Mouse (Mus musculus) ES-Bruce4 (cell line): ENCODE measurements around the gene Coq6. TPM values are rescaled to one million over a fixed set of nuclear protein-coding genes. Genes with fewer than 3 reads are reported as not detected.

Source experiments
- H3K27ac ChIP-seq: 2 replicates; pipeline ENCODE4 v1.5.1; 2012; ENCODE audit warnings: low read length, inconsistent platforms; ENCODE audit not compliant: insufficient read depth
- H3K27me3 ChIP-seq: 2 replicates; pipeline ENCODE4 v1.6.1; 2012; ENCODE audit warnings: mild to moderate bottlenecking, low read length, inconsistent platforms; ENCODE audit not compliant: control insufficient read depth, poor library complexity, insufficient read depth, severe bottlenecking
- H3K36me3 ChIP-seq: 2 replicates; pipeline ENCODE4 v1.6.1; 2012; ENCODE audit warnings: inconsistent platforms, mild to moderate bottlenecking, low read length, moderate library complexity; ENCODE audit not compliant: control insufficient read depth, poor library complexity, insufficient read depth, severe bottlenecking
- H3K4me1 ChIP-seq: one replicate; pipeline ENCODE4 v1.8.1; 2011; ENCODE audit warnings: low read length; ENCODE audit not compliant: control insufficient read depth, insufficient read depth
- H3K4me3 ChIP-seq: 2 replicates; pipeline ENCODE4 v1.5.1; 2011; ENCODE audit warnings: low read depth, mild to moderate bottlenecking, low read length
- H3K9ac ChIP-seq: 2 replicates; pipeline ENCODE4 v1.6.1; 2012; ENCODE audit warnings: low read depth, mild to moderate bottlenecking, inconsistent platforms; ENCODE audit not compliant: poor library complexity, severe bottlenecking
- H3K9me3 ChIP-seq: replicated peaks from 2 replicates; pipeline ENCODE4 v1.6.1; 2012; ENCODE audit warnings: mild to moderate bottlenecking, low read length, inconsistent platforms; ENCODE audit not compliant: control insufficient read depth, poor library complexity, insufficient read depth, severe bottlenecking
- CTCF ChIP-seq: IDR thresholded peaks from one replicate; pipeline ENCODE4 v1.8.1; 2011; ENCODE audit warnings: low read depth, low read length
- EP300 ChIP-seq: IDR thresholded peaks from 2 replicates; pipeline ENCODE4 v1.6.1; 2011; ENCODE audit warnings: low read depth, low read length; ENCODE audit not compliant: insufficient read depth
- POLR2A ChIP-seq: IDR thresholded peaks from one replicate; pipeline ENCODE4 v1.8.1; 2011; ENCODE audit warnings: low read length; ENCODE audit not compliant: insufficient read depth
- polyA plus RNA-seq: library from polyadenylated mRNA; stranded (reverse); fragments of >200 nt; gene quantifications from 2 replicates; pipeline ENCODE4 v1.2.4, GENCODE M21; 2011; ENCODE audit warnings: low read depth; ENCODE audit not compliant: missing spikeins, insufficient read depth, insufficient read length

Coq6 gene
- polyA plus RNA-seq = 18.4 and 18.7 TPM in 2 replicates

- Histone ChIP-seq H3K9me3 (no peaks in the 10 kb centered on the region), H3K4me3 (peak within 1 kb of the TSS; percentile 95), H3K27me3 (no peaks in the 10 kb centered on the region), H3K36me3 (no peaks in the 10 kb centered on the region), H3K4me1 (peaks cover 1% of the 10 kb centered on the region), H3K27ac (no peak within 1 kb of the TSS), H3K9ac (peak within 1 kb of the TSS; percentile 70)
- TF ChIP-seq POLR2A (no peak), EP300 (no peak), CTCF (no peak)
These were observed at the start of gene Coq6, which contains the start of gene Fam161b for GRCm38 (mm10) chr12:84361555-84362489. Gene Coq6 (plus strand): TSS chr12:84361657. Gene Fam161b (minus strand): TSS chr12:84361833.

- Histone ChIP-seq H3K9me3 (no peaks in the 10 kb centered on the region), H3K4me3 (no peak overlapping the region), H3K36me3 (no peaks in the 10 kb centered on the region), H3K9ac (peak overlapping the region; percentile 82), H3K27me3 (no peaks in the 10 kb centered on the region), H3K27ac (no peak overlapping the region), H3K4me1 (no peaks in the 10 kb centered on the region)
- no peak for TF ChIP-seq POLR2A
- no peak for TF ChIP-seq CTCF
- no peak for TF ChIP-seq EP300
These were observed 45.5 kb upstream of the Coq6 start for GRCm38 (mm10) chr12:84316006-84316405.

GRCm38 (mm10) chr12:84316721-84317621 is 44.5 kb upstream of the Coq6 start, which contains the start of gene Zfp410:
Gene Zfp410 (plus strand): TSS chr12:84316852.
- H3K36me3 ChIP-seq = no peaks in the 10 kb centered on the region
- H3K27ac ChIP-seq = no peak within 1 kb of the TSS
- H3K4me1 ChIP-seq = no peaks in the 10 kb centered on the region
- peak within 1 kb of the TSS; percentile 82 for H3K9ac ChIP-seq
- no peak for TF ChIP-seq CTCF
- TF ChIP-seq EP300 = 0 out of 2 replicates have a peak, but pooled peaks have one; percentile 43
- peak; percentile 60 for TF ChIP-seq POLR2A
- no peaks in the 10 kb centered on the region for H3K9me3 ChIP-seq
- no peaks in the 10 kb centered on the region for H3K27me3 ChIP-seq
- H3K4me3 ChIP-seq = peak within 1 kb of the TSS; percentile 74

GRCm38 (mm10) chr12:84327111-84327512 is 34.3 kb upstream of the Coq6 start:
- H3K9me3 ChIP-seq = no peaks in the 10 kb centered on the region
- H3K36me3 ChIP-seq = peaks cover 18% of the 10 kb centered on the region

GRCm38 (mm10) chr12:84336963-84337625 is 24.4 kb upstream of the Coq6 start:
- Histone ChIP-seq H3K36me3 (peaks cover 15% of the 10 kb centered on the region), H3K27ac (no peak overlapping the region), H3K9me3 (no peaks in the 10 kb centered on the region), H3K27me3 (no peaks in the 10 kb centered on the region), H3K9ac (no peak overlapping the region), H3K4me1 (no peaks in the 10 kb centered on the region), H3K4me3 (no peak overlapping the region)
- no peak for TF ChIP-seq POLR2A
- no peak for TF ChIP-seq EP300
- TF ChIP-seq CTCF = no peak

More at GRCm38 (mm10) chr12:84327111-84327512, 34.3 kb upstream of the Coq6 start:
- Histone ChIP-seq H3K9ac (no peak overlapping the region), H3K4me1 (no peaks in the 10 kb centered on the region), H3K4me3 (no peak overlapping the region), H3K27me3 (no peaks in the 10 kb centered on the region), H3K27ac (no peak overlapping the region)
- no peak for TF ChIP-seq CTCF
- no peak for TF ChIP-seq POLR2A
- no peak for TF ChIP-seq EP300
